Mouse (Mus musculus) testis, adult 2 months (tissue): ENCODE data around the gene Tbc1d16. TPM values are rescaled to one million over a fixed set of nuclear protein-coding genes. Genes with fewer than 3 reads are reported as not detected.
A peak's percentile ranks its signal among the peaks of the same experiment; 100 is the strongest.

Source experiments
- H3K27ac ChIP-seq: fragments of 200-500 bp; 2 replicates; pipeline ENCODE4 v1.5.1; 2012; ENCODE audit warnings: low read depth, low read length; ENCODE audit not compliant: control insufficient read depth, insufficient read depth
- H3K27me3 ChIP-seq: fragments of 200-500 bp; 2 replicates; pipeline ENCODE4 v1.6.1; 2012; ENCODE audit warnings: mild to moderate bottlenecking, low read length, moderate library complexity; ENCODE audit not compliant: control insufficient read depth, insufficient read depth
- H3K36me3 ChIP-seq: fragments of 200-500 bp; 2 replicates; pipeline ENCODE4 v1.6.1; 2012; ENCODE audit warnings: mild to moderate bottlenecking, low read length; ENCODE audit not compliant: control insufficient read depth, insufficient read depth
- H3K4me1 ChIP-seq: fragments of 200-500 bp; 2 replicates; pipeline ENCODE4 v1.6.1; 2012; ENCODE audit warnings: low read length; ENCODE audit not compliant: control insufficient read depth, insufficient read depth
- H3K4me3 ChIP-seq: fragments of 200-500 bp; 2 replicates; pipeline ENCODE4 v1.5.1; 2012; ENCODE audit warnings: low read depth, mild to moderate bottlenecking, low read length, moderate library complexity, mixed read lengths; ENCODE audit not compliant: control insufficient read depth
- CTCF ChIP-seq: fragments of 200-500 bp; IDR thresholded peaks from 2 replicates; pipeline ENCODE4 v1.5.1; 2012; ENCODE audit warnings: low read depth, mild to moderate bottlenecking, inconsistent platforms, low read length, moderate library complexity; ENCODE audit not compliant: control insufficient read depth, insufficient read depth, insufficient replicate concordance
- POLR2A ChIP-seq: fragments of 200-500 bp; IDR thresholded peaks from 2 replicates; pipeline ENCODE4 v1.6.1; 2012; ENCODE audit warnings: low read depth, mild to moderate bottlenecking, inconsistent platforms, low read length, moderate library complexity; ENCODE audit not compliant: control insufficient read depth
- polyA plus RNA-seq: library from polyadenylated mRNA; depleted of rRNA; stranded (reverse); fragments of >200 nt; gene quantifications from 2 replicates; pipeline ENCODE4 v1.2.3, GENCODE M21; 2012

Gene Tbc1d16
- polyA plus RNA-seq, 1 experiment, result 1.1 TPM

GRCm38 (mm10) chr11:119116992-119117391, 111.3 kb downstream of the Tbc1d16 start:
- Histone ChIP-seq H3K4me1 (0 out of 2 replicates have a peak, but pooled peaks cover 2% of the 10 kb centered on the region), H3K27me3 (no peaks in the 10 kb centered on the region), H3K27ac (no peak overlapping the region)

DNA sequence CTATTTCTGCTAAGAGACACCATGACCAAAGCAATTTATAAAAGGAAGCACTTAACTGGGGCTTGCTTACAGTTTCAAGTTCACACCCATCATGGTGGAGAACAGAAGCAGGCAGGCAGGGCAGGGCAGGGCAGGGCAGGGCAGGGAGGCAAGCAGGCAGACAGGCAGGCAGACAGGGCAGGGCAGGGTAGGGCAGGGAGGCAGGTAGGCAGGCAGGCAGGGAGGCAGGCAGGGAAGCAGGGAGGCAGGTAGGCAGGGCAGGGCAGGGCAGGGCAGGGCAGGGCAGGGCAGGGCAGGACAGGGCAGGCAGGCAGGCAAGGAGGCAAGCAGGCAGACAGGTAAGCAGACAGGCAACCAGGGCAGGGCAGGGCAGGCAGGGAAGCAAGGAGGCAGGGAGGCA, 115.6 kb downstream of the Tbc1d16 start:
- no peaks in the 10 kb centered on the region for H3K27me3 ChIP-seq
- no peaks in the 10 kb centered on the region for H3K36me3 ChIP-seq
- no peak overlapping the region for H3K27ac ChIP-seq
- no peak overlapping the region for H3K4me3 ChIP-seq
- TF ChIP-seq CTCF (no peak), POLR2A (no peak)
- peaks cover 7% of the 10 kb centered on the region; the same call in 1 of the 2 replicates for H3K4me1 ChIP-seq

More at GRCm38 (mm10) chr11:119116992-119117391, 111.3 kb downstream of the Tbc1d16 start:
- Histone ChIP-seq H3K36me3 (no peaks in the 10 kb centered on the region), H3K4me3 (no peak overlapping the region)
- TF ChIP-seq CTCF (no peak), POLR2A (no peak)

GRCm38 (mm10) chr11:119111345-119111744, 117.0 kb downstream of the Tbc1d16 start:
- TF ChIP-seq CTCF (no peak), POLR2A (no peak)
- no peak overlapping the region for H3K27ac ChIP-seq
- peaks cover 5% of the 10 kb centered on the region; the same call in 1 of the 2 replicates for H3K4me1 ChIP-seq
- H3K4me3 ChIP-seq, result no peak overlapping the region
- no peaks in the 10 kb centered on the region for H3K27me3 ChIP-seq
- no peaks in the 10 kb centered on the region for H3K36me3 ChIP-seq

DNA sequence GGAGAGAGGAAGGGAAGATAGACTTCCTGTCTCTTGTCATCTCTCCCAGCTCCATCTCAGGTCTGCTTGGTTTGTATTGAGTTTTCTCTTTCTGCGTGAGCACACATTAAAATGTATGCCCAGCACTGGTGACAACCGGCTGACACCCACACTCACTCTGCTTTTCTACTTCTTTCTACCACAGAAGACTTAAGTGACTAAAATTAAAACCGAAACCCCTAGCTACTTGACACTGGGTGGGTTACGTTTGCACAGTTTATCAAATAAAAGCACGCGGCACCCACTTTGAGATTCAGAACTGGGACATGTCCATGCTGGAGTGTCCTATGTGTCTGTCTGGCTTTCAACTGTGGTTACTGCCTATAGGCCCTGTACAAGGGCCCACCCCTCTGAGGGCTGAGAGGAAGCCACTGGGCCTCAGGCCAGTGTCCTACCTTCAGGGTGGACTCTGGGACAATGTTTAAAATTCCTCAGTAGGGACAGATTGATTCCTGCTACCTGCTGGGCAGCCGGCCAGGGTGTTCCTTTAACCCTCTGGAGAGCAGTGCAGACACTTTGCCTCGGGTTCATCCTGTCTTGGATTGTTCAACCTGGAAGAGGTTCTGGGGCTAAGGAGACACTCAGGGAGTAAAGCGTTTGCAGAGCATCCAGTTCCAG, 118.8 kb downstream of the Tbc1d16 start:
- no peaks in the 10 kb centered on the region for H3K27me3 ChIP-seq
- no peak overlapping the region for H3K4me3 ChIP-seq
- H3K4me1 ChIP-seq, result peaks cover 5% of the 10 kb centered on the region; the same call in 1 of the 2 replicates
- no peaks in the 10 kb centered on the region for H3K36me3 ChIP-seq
- TF ChIP-seq CTCF, result no peak
- TF ChIP-seq POLR2A, result no peak
- no peak overlapping the region for H3K27ac ChIP-seq

DNA sequence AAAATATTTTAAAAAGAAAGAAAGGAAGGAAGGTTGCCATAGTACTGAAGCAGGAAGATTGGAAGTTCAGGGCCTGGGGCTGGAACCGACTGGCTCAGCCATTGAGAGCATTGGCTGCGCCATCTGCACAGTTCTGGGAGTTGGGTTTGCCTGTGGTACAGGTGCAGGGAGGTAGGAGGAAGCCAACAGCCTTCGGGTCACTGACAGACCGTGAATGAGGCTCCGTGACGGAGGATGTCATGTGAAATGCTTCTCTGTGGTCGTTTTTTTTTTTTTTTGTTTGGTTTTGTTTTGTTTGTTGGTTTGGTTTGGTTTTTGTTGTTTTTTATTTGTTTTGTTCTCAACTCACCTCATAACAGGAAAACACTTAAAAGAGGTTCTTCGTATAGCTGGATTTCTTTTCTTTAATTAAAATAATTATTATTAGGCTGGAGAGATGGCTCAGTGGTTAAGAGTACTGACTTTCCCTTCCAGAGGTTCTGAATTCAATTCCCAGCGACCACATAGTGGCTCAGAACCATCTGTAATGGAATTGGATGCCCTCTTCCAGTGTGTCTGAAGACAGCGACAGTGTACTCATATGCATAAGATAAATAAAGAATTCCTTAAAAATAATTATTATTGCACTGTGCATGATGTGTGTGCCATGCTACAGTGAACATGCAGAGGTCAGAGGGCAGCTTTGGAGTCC, 119.6 kb downstream of the Tbc1d16 start:
- Histone ChIP-seq H3K4me3 (no peak overlapping the region), H3K36me3 (no peaks in the 10 kb centered on the region), H3K4me1 (peaks cover 6% of the 10 kb centered on the region), H3K27ac (no peak overlapping the region), H3K27me3 (no peaks in the 10 kb centered on the region)
- TF ChIP-seq CTCF (no peak), POLR2A (no peak)

GRCm38 (mm10) chr11:119106289-119106688, 122.0 kb downstream of the Tbc1d16 start:
- TF ChIP-seq CTCF, result no peak
- TF ChIP-seq POLR2A, result no peak
- no peaks in the 10 kb centered on the region for H3K36me3 ChIP-seq
- no peak overlapping the region for H3K4me3 ChIP-seq
- H3K27me3 ChIP-seq, result no peaks in the 10 kb centered on the region
- no peak overlapping the region; the same call in 1 of the 2 replicates for H3K27ac ChIP-seq
- H3K4me1 ChIP-seq, result peaks cover 9% of the 10 kb centered on the region

GRCm38 (mm10) chr11:119105748-119106147, 122.6 kb downstream of the Tbc1d16 start:
- Histone ChIP-seq H3K4me1 (peaks cover 7% of the 10 kb centered on the region), H3K36me3 (no peaks in the 10 kb centered on the region), H3K27me3 (no peaks in the 10 kb centered on the region), H3K4me3 (no peak overlapping the region), H3K27ac (no peak overlapping the region)
- TF ChIP-seq POLR2A, result 0 out of 2 replicates have a peak, but pooled peaks have one; percentile 11
- TF ChIP-seq CTCF, result no peak
